Mouse (Mus musculus) 3T3-L1 (cell line): ENCODE results near the gene Kalrn.
"Not testable (repeated sequence)": the region's sequence is repeated elsewhere in the genome, so short reads cannot be mapped to it uniquely, and the experiment has no call there.

Source experiments
- DNase-seq: peaks from one replicate; pipeline ENCODE4 v3.0.0-alpha.2; 2015; ENCODE audit warnings: low read depth, low spot score

Kalrn gene

GRCm38 (mm10) chr16:34114665-34115064, 458.7 kb downstream of the Kalrn start:
- DNase-seq = peak; percentile 87

DNA sequence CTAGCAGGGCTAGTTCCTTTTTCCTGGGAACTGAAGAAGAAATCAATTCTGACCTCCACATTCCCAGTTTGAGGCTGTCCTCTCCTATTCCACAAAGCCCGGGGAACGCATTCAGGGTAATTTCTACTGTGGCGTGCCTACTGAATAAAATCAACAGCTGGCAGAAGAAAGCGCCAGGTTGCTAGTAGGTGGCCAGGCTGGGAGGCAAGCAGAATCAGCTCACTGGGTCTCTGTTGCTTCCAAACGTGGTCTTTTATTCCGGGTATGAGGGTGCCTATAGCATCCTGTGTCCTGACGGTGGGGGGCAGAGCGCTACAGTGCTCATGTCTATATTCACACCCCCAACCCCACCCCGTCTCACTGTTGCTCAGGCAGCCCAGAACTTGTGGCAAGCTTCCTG, 460.2 kb downstream of the Kalrn start:
- no peak for DNase-seq

- DNase-seq = peak; percentile 66
Measured at GRCm38 (mm10) chr16:34112490-34112889, 460.8 kb downstream of the Kalrn start.

DNA sequence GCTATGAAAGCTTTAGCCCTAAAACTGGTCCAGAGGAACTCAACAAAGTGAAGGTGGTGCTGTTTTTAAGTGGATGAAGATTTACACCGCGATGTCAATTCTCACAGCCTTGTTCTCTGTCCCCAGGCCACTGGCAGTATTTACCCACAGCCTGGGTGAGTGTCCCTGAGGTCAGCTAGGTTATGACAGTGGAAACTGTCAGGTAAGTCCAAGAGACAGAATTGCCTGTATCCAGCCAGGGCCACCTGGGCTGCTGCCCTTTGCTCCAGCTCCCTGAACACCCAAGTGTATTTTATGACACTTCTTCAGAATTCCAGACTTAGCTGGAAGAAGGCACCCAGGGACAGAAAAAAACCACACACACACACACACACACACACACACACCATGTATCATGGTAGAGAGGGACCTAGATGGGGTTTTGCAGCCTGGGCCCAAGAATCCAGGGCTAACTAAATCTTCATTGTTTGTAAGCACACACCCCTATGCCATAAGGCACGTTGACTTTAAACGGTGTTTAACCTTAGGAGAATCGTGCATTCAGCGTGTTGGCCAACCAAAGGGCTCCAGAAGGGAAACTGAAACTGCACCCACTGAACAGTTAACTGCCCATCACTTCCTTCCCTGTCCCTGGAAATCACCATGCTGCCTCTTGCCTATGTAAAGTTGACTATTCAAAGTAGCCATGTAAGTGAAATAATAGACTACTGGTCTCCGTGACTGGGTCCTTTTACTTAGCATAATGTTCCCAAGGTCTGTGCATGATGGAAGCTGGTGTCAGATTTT, 462.3 kb downstream of the Kalrn start:
- DNase-seq = no peak

GRCm38 (mm10) chr16:34104427-34104826, 468.9 kb downstream of the Kalrn start:
- DNase-seq = no peak

DNA sequence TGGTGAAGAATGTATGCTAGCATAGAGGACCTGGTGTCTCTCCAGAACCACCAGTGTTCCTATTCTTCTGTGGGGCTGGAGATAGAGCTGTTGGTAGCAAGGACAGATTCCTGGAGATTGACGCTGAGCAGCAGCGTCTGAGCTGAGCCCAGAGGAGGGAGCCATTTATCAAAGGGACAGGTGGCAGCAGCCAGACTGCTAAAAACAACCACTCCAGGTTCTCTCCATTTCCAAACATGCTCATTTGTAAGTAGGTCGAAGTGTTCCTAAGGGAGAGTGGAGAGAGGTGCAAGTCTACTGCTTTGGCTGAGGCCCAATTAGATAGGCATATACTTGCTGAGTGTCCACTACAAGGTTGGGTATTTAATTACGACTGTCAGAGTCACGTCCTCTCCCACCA, 470.6 kb downstream of the Kalrn start:
- no peak for DNase-seq

DNA sequence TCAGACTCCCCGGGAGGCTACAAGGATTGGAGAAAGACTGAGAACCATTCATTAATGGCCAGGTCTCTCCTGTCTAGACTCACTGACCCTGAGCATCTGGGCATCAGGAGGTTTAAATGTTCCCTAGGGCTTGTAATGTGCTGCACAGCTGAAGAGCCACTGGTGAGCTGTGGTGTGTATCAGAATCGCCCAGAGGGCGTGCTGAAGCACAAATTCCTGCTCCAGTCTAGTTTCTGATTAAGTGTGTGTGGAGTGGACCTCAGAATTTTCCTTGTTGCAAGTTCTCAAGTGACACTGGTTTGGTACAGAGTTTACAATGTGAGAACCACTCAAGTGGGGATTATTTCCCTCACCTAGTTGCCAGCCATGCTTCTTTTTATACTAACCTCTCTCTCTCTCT, 473.5 kb downstream of the Kalrn start:
- DNase-seq = peak; percentile 53

DNA sequence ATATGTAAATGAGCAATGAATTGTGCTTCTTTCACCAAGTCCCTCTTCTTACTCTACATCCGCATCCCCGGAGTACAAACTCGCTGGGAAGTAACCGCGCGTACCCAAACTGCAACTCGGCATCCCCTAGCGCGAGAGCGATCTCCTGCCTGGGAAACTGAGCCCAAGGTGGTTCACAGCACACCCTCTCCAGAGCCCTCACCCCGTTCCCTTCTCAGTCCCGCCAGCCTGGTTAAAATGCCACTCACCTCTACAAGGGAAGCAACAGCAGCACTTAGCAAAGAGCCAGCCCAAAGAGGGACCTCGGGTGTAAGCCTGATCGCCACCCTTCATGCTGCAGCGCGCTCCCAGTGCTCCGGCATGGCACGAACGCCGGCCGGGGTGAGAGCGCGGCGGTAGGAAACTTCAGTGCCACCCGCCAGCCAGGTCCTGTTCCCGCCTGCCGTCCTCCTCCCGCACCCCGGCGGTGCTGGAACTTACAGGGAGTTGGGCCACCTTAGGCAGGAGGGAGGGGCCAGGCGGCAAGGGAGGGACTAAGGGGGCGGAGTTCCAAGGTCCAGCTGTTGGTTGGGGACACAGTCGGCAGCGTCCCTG, 477.7 kb downstream of the Kalrn start:
- no peak for DNase-seq

GRCm38 (mm10) chr16:34095093-34095465, 478.3 kb downstream of the Kalrn start:
- DNase-seq = no peak

GRCm38 (mm10) chr16:34094446-34095092, 478.8 kb downstream of the Kalrn start:
- no peak for DNase-seq

DNA sequence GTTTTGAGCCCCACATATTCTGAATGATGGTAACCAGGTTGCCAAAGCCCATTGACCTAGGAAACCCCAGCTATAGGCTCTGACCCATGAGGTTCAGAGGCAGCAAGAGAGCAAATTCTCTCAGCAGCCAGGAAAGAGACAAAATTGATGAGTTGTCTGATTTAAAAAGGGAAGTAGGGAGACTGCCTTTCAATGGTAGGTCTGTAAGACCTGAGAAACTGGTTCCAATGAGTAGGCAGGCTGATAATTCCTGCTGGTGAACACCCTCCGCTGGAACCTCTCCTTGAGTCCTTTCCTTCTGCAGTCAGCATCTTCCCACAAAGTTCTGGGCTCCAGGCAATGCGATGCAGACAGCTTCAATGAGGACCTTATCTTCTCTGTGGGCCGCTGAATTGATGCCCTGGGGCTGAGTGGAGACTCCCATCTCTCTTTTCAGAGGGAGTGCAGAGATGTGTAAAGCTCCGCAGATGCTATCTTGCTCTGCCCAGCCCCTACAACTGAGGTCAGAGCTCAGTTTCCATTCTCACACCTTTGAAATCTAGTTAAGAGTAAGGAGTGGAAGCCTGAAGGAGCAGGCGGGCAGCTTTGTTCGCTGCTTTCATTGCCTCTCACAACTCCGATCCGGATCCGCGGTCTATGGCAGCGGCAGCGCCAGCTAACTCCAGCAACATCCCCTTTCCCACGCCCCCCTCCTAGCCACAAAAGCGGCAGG, 479.4 kb downstream of the Kalrn start:
- no peak for DNase-seq

DNA sequence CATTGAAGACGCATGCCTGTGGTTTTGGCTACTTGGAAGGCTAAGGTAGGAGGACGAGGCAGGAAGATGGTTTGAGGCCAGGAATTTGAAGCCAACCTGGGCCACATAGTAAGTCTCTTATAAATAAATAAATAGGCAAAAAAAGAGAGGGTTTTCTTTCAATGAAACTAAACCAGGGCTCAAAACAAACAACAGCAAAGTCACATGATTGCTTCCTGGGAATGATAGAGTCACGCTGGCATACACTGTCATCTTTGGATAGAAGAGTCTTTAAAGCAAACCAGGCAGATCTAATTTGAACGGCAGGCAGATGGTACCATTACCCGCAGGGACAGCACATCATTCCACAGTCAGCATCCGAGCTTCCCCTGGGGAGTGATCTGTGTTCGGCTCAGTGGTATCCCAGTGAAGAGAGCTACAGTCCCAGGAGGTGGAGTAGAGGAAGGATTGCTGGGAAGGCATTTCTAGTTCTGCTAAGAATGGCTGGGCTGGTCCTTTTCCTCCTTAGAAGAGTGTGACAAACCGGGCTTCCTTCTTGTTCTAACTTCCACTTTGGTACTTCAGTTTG, 483.7 kb downstream of the Kalrn start:
- no peak for DNase-seq

GRCm38 (mm10) chr16:34089022-34089421, 484.3 kb downstream of the Kalrn start:
- DNase-seq = peak; percentile 76

- peak; percentile 56 for DNase-seq
Measured at GRCm38 (mm10) chr16:34088331-34088730, 485.0 kb downstream of the Kalrn start.

- DNase-seq = no peak
Measured at GRCm38 (mm10) chr16:34084135-34084920, 489.0 kb downstream of the Kalrn start.

DNA sequence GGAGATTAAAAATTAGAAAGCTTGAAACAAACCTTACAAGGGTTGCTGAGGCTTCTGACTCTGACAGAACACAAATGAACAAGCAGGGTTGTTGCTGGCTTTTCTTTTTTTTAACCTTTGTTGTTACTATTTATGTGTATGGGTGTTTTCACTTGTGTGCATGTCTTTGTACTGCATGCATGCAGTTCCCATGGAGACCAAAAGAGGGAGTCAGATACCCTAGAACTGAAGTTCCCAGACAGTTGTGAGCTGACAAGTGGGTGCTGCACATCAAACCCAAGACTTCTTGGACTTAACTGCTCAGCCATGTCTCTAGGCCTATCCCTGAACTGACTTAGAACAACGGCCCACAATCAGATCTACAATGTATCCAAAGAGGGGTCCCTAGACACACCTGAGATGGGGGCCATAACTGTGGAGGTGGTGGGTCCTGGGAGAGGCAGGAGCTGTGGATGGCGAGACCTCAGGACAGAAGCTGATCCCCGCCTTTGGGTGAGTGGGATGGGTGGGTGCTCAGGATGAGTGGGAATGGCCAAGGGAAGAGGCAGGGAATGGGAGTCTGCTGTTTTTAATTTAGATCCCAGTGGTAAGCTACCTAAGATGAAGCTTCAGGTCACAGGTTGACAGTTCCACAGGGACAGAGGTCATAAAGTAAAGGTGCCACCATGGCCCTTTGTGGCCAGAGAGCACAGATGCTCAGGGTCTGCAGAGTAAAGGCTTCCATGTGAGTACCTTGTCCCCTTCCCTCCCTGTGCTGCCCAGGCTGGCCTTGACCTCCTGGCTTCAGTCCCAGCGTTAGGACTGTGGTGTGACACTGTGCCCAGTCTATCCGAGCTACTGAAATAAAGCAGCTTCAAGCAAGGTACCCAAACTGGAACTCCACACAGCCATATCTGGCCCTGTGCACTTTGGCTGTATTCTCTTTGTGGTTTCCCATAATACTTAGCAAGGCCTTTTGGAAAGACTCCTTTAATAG, 490.6 kb downstream of the Kalrn start:
- peak; percentile 29 for DNase-seq

- DNase-seq = peak; percentile 9
Measured at GRCm38 (mm10) chr16:34081683-34082438, 491.5 kb downstream of the Kalrn start.

DNA sequence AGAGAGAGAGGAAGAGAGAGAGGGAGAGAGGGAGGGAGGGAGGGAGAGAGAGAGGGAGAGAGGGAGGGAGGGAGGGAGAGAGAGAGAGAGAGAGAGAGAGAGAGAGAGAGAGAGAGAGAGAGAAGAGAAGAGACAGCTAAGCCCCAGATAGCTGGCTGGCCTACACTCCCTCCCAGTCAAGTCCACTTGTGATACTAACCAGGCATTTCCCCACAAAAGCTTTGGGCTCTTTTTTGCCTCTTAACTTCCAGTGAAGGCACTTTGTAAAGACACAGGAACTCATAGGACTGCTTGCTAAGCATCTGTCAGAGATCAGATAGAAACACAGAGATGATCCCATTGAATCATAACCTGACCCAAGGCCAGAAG, 492.0 kb downstream of the Kalrn start:
- DNase-seq = not testable (repeated sequence)

DNA sequence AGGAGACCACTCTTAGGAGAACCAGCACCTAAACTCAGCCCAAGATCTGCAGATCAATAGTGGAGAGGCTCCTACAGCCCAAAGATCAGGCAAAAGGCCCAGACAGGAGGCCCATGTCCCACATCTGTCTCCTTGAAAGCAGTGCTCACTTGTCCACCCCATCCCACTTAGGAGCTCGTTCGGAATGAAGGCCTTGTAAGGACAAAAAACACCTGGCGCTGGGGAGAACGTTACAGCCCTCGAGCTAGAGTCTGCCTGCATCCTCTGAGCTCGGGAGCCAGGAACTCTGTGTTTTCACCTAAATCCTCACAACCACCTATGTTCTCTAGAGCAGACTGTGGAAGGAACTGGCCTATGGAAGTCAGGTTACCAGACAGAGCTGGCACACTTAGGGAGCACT, 492.5 kb downstream of the Kalrn start:
- no peak for DNase-seq
